Mouse (Mus musculus) forebrain, embryonic 12.5 days (tissue): ENCODE data around the gene Shc2. TPM values are rescaled to one million over a fixed set of nuclear protein-coding genes. Genes with fewer than 3 reads are reported as not detected.

ENCODE experiments used
- ATAC-seq: fragments of 200-750 bp; cut with Nextera tagmentation; 2 replicates; pipeline ENCODE4 v1.8.0; 2017; ENCODE audit warnings: moderate TSS enrichment; ENCODE audit not compliant: low FRiP score
- H3K27ac ChIP-seq: fragments of 300-500 bp; sonication (generic); 2 replicates; pipeline ENCODE4 v1.5.1; 2016; ENCODE audit warnings: mild to moderate bottlenecking
- H3K27me3 ChIP-seq: fragments of 300-500 bp; sonication (generic); 2 replicates; pipeline ENCODE4 v1.6.1; 2016; ENCODE audit warnings: mild to moderate bottlenecking
- H3K36me3 ChIP-seq: fragments of 300-500 bp; sonication (generic); replicated peaks from 2 replicates; pipeline ENCODE4 v1.6.1; 2016; ENCODE audit warnings: mild to moderate bottlenecking
- H3K4me1 ChIP-seq: fragments of 300-500 bp; sonication (generic); 2 replicates; pipeline ENCODE4 v1.6.1; 2016
- H3K4me2 ChIP-seq: fragments of 300-500 bp; sonication (generic); 2 replicates; pipeline ENCODE4 v1.6.1; 2016; ENCODE audit warnings: mild to moderate bottlenecking, moderate library complexity
- H3K4me3 ChIP-seq: fragments of 300-500 bp; sonication (generic); replicated peaks from 2 replicates; pipeline ENCODE4 v1.5.1; 2016; ENCODE audit warnings: mild to moderate bottlenecking
- H3K9ac ChIP-seq: fragments of 300-500 bp; sonication (generic); 2 replicates; pipeline ENCODE4 v1.6.1; 2016; ENCODE audit warnings: mild to moderate bottlenecking
- H3K9me3 ChIP-seq: fragments of 300-500 bp; sonication (generic); 2 replicates; pipeline ENCODE4 v1.6.1; 2016
- WGBS: fragments of 180-500 bp; shearing (Covaris S2); methylation state at CpG from one replicate; pipeline ENCODE4 v1.1.7; 2016; 5-methylcytosine and 5-hydroxymethylcytosine counted together
- polyA plus RNA-seq: library from polyadenylated mRNA; unstranded; fragments of >200 nt; fragmentation: Nextera tagmentation; extraction: Ambion mirVana; gene quantifications from 2 replicates; pipeline ENCODE4 v1.2.1, GENCODE M21; 2016

Gene Shc2
- polyA plus RNA-seq, 1 experiment from 2014 or later = 12.7 TPM

DNA sequence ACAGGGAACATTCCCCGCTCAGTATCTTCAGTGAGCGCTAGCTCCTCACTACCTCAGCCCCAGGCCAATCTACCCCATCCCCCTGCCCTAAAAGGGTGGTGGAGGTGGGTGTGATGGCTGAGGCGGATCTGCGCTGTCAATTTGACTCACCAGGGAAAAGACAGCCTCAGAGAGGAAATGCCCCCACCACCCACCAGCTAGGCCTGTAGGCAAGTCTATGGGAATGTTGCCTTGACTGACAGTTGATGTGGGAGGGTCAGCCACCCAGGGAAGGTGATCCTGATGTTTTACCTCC lies 39.8 kb downstream of the Shc2 start:
- no peaks in the 10 kb centered on the region for H3K36me3 ChIP-seq
- H3K9ac ChIP-seq = no peak overlapping the region
- no peak overlapping the region for H3K4me2 ChIP-seq
- H3K27me3 ChIP-seq = peaks cover 33% of the 10 kb centered on the region
- H3K9me3 ChIP-seq = no peaks in the 10 kb centered on the region
- no peaks in the 10 kb centered on the region for H3K4me1 ChIP-seq
- no peak overlapping the region for H3K27ac ChIP-seq
- H3K4me3 ChIP-seq = no peak overlapping the region
- WGBS = 89% methylated on average over 4 of the region's 4 CpGs
- no peak for ATAC-seq

DNA sequence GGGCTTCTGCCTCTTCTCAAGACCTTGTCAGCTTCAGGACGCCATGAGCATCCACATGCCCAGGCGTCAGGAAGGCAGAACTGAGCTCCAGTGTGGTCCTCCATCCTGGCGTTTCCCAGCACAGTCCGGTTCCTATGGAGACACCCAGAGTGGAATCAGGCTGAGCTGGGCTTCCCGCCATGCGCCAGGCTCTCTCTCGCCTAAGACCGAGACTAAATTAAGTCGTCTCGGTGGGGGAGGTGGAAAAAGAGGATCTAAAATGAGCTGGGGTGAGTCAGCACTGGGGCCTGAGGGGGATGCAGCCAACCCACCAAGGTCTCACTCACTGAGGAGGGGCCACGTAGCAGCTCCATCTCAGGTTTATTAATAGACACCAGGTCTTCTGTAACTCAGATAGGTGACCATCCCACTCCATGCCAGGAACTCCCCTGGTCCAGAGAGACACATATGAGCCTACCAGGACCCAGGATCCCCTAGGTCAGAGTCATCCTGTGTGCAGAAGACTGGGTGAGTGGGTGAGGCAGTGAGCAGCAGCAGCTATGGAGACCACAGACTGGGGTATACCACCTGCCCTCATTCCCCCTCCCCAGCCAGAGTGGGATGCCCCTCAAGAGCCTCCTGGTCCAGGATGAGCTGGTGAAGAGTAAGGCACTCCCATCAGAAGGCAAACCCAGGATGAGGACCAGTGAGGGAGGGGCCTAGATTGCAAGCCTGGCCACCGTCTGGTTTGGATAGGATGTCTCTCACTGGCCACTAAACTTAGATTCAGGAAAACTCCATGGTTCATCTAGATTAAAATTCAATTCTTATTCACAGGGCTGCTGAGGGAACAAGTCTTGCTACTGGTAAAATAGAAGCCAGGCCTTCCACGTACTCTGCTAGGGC lies 40.4 kb downstream of the Shc2 start:
- Histone ChIP-seq H3K4me3 (no peak overlapping the region), H3K9ac (no peak overlapping the region), H3K4me1 (no peaks in the 10 kb centered on the region), H3K36me3 (no peaks in the 10 kb centered on the region), H3K27ac (no peak overlapping the region), H3K27me3 (peaks cover 35% of the 10 kb centered on the region), H3K4me2 (no peak overlapping the region), H3K9me3 (no peaks in the 10 kb centered on the region)
- ATAC-seq = no peak
- WGBS = 31% methylated on average over 13 of the region's 13 CpGs

DNA sequence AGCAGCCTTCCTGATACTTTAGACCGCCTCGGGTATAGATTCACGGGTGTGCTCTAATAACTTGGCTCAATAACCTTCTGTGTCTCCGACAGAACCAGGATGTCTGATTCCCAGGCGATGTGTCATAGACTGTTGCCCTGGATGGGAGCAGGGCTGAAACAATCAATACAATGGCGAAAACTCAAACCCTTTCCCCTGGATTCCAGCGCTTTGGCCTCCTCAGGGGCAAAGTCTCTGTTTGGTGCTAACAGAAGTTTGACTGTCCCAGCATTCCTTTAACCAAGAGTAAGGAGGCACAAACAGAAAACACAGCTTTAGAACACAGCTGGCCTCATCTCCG lies 42.2 kb downstream of the Shc2 start:
- ATAC-seq = peak; percentile 36
- WGBS = 59% methylated on average over 8 of the region's 8 CpGs
- no peaks in the 10 kb centered on the region for H3K36me3 ChIP-seq
- H3K27ac ChIP-seq = no peak overlapping the region
- H3K27me3 ChIP-seq = peaks cover 35% of the 10 kb centered on the region
- H3K4me2 ChIP-seq = no peak overlapping the region
- no peak overlapping the region for H3K4me3 ChIP-seq
- no peaks in the 10 kb centered on the region for H3K4me1 ChIP-seq
- H3K9ac ChIP-seq = no peak overlapping the region
- no peaks in the 10 kb centered on the region for H3K9me3 ChIP-seq

DNA sequence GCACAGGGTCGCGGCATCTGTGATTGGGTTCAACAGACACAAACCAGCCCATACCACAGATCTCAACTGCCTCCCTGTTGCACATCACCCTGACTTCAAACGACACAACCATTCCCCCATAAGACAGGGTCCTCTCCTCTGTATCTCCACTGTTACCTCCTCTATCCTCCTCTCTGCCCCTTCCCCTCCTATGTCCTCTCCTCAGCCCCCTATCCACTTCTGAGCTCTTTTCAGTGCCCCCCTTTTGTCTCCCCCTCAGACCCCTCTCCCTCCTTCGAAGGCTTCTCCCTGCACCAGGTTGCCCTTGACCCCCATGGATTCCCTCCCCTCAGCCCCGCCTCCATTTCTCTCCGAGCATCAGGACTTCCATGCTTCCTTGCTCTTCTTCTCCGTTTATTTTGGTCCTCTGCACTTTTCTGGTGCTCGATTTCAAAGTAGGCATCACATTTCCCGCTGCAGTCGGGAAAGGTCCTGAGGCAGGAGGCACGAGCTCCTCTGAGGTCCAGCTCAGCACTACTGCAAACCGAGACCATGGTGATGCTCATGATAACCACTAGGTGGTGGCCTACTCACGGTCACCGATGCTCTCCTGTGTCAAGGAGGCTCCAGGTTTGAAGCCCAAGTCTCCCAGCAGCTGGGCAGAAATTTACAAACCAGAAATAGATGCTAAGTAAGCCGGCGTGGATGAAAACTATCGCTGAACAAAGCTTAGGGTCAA lies 42.7 kb downstream of the Shc2 start:
- peaks cover 35% of the 10 kb centered on the region for H3K27me3 ChIP-seq
- no peaks in the 10 kb centered on the region for H3K36me3 ChIP-seq
- no peak overlapping the region for H3K27ac ChIP-seq
- peak; percentile 89 for ATAC-seq
- 18% methylated on average over 17 of the region's 17 CpGs for WGBS
- H3K9me3 ChIP-seq = no peaks in the 10 kb centered on the region
- no peak overlapping the region for H3K4me3 ChIP-seq
- H3K4me2 ChIP-seq = 0 out of 2 replicates have a peak overlapping the region, but pooled peaks have one; percentile 21
- no peak overlapping the region; the same call in 1 of the 2 replicates for H3K9ac ChIP-seq
- no peaks in the 10 kb centered on the region for H3K4me1 ChIP-seq

DNA sequence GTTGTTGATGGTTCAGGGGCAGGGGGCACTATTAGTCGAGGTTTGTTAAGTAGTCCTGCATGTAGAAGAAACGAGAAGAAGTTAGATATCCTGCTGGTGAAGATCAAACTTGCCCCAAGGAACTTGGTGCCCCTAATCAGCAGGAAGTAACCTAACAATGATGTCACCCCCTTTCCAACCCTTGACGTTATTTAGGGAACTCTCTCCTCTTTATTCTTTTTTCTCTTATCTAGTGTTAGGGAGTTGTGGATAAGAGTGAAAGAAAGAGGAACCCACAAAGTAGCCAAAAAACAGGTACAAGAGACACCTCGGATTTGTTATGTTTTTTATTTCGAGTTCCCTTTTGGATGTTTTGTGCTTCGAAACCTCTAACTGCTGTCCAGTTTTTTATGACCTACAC lies 43.6 kb downstream of the Shc2 start:
- Histone ChIP-seq H3K9me3 (no peaks in the 10 kb centered on the region), H3K27ac (no peak overlapping the region), H3K36me3 (no peaks in the 10 kb centered on the region), H3K4me1 (no peaks in the 10 kb centered on the region), H3K27me3 (peaks cover 35% of the 10 kb centered on the region), H3K4me2 (no peak overlapping the region), H3K4me3 (no peak overlapping the region), H3K9ac (no peak overlapping the region)
- ATAC-seq = no peak
- 62% methylated on average over 6 of the region's 6 CpGs for WGBS

DNA sequence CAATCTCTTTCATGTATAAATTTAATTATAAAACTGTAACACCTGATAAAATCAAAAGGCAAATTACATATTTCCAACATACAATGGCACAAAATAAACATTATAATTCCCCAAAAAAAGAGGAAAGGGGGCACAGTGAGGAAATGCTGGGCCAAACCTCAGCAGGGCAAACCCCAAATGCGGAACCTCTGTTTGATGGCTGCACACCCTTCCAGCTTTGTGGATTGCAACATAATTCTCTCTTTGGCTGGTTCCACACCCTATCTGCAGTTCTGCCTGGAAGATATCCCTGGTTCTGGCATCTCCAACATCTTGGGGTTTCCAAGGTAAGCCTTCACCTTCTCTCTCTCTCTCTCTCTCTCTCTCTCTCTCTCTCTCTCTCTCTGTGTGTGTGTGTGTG lies 47.0 kb downstream of the Shc2 start:
- Histone ChIP-seq H3K27ac (no peak overlapping the region), H3K4me3 (no peak overlapping the region), H3K4me1 (no peaks in the 10 kb centered on the region), H3K9ac (no peak overlapping the region), H3K4me2 (no peak overlapping the region), H3K27me3 (peaks cover 25% of the 10 kb centered on the region), H3K36me3 (no peaks in the 10 kb centered on the region), H3K9me3 (no peaks in the 10 kb centered on the region)
- 100% methylated on average over 1 of the region's 1 CpGs for WGBS
- ATAC-seq = no peak

DNA sequence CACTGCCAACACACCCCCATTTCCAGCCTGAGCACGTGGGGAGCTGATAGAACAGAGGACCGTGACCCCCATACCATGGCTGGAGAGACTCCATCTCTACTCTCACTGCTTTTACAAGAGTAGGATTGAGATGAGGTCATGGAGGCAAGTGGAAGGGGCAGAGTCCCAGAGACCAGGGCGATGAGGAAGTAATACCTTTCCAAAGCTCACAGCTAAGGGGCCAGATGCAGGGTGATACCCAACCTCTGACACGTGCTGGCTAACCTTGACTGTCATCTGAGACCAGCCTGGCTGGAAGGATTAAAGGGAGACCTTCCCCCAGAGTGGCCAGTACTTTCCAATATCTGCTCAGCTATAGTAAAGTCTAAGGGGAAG lies 50.0 kb downstream of the Shc2 start:
- H3K9ac ChIP-seq = no peak overlapping the region
- no peak overlapping the region for H3K4me2 ChIP-seq
- 71% methylated on average over 4 of the region's 4 CpGs for WGBS
- H3K4me1 ChIP-seq = no peaks in the 10 kb centered on the region
- H3K9me3 ChIP-seq = no peaks in the 10 kb centered on the region
- no peak for ATAC-seq
- no peak overlapping the region for H3K4me3 ChIP-seq
- H3K27ac ChIP-seq = no peak overlapping the region
- H3K36me3 ChIP-seq = no peaks in the 10 kb centered on the region
- H3K27me3 ChIP-seq = peaks cover 7% of the 10 kb centered on the region

DNA sequence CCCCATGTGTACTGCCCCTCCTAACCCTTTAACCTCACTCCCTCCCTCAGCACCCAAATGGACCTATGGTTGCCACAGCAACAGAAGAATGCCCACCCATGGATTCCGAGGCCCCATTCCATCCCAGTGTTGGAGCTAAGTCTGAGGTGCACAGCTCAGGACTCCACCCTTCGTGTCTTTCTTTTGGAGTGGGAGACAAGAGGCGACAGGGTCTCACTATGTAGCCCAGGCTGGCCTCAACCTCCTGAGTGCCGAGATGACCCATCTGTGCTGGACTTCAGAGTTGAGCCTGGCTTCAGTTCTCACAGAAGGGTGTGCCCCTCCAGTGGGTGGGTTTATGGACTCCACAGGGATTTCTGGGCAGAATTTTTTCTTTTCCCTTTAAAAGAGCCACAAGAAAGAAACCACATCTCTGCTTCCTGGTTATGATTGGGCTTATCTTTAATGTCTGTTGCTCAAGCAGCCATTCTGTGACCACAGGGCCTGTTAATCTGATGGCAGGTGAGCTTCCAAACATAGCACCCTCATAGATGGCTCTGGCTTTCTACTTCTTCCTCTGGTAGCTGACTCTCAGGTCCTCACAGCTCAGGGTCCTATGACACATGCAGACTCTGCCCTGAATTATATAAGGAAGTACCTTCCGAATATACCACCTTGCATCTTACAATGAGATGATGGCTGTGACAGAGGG lies 50.5 kb downstream of the Shc2 start, which contains the start of gene Theg:
TSS of gene Theg (minus strand) at position 271 of the 691 bp plus-strand sequence.
- H3K4me1 ChIP-seq = no peaks in the 10 kb centered on the region
- WGBS = 89% methylated on average over 5 of the region's 5 CpGs
- no peak for ATAC-seq
- H3K9ac ChIP-seq = no peak within 1 kb of the TSS
- H3K4me3 ChIP-seq = no peak within 1 kb of the TSS
- no peak within 1 kb of the TSS for H3K27ac ChIP-seq
- no peaks in the 10 kb centered on the region for H3K36me3 ChIP-seq
- H3K9me3 ChIP-seq = no peaks in the 10 kb centered on the region
- peaks cover 6% of the 10 kb centered on the region for H3K27me3 ChIP-seq
- H3K4me2 ChIP-seq = no peak within 1 kb of the TSS

DNA sequence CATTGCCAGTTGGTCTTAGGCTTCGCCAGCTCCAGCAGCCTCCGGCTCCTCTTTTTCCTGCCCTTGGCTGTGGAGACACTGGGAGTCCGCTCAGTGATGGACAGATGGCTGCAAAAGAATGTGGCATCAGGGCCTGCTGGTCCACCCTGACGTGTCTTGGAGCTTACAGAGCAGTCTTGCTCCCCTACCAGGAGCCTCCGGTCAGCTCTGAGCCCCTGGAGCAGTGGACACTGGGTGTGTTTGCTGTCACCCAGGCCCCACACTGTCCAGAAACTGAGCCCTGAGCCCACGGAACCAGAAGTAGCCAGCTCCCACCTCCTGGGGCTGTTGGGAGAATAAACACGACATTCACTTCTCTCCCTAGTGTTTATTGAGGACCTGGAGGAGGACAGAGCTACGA lies 51.5 kb downstream of the Shc2 start:
- H3K9me3 ChIP-seq = no peaks in the 10 kb centered on the region

DNA sequence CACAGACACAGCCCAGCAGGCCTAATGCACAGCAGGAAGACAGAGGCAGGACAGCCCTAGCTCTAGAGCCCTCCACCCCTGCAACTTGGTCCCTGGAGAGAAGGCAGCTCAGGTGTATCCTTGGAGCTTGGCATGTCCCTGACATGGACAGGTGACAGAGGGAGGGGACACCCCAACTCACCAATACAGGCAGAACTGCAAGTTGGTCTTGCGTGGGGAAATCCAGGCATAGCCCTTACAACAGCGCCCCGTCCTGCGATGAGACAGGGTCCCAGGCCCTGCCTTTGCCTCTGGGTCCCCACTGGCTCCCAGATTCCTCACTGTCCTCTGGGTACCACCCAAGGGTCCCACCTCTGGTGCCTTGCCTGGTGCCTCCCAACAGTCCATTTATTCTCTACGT lies 52.0 kb downstream of the Shc2 start:
- Histone ChIP-seq H3K9ac (no peak overlapping the region), H3K9me3 (no peaks in the 10 kb centered on the region), H3K4me1 (no peaks in the 10 kb centered on the region), H3K4me3 (no peak overlapping the region), H3K27ac (no peak overlapping the region), H3K27me3 (peaks cover 6% of the 10 kb centered on the region), H3K36me3 (no peaks in the 10 kb centered on the region), H3K4me2 (no peak overlapping the region)
- no peak for ATAC-seq
- WGBS = 90% methylated on average over 5 of the region's 5 CpGs

More for the DNA sequence above, 51.5 kb downstream of the Shc2 start:
- H3K4me1 ChIP-seq = no peaks in the 10 kb centered on the region
- H3K36me3 ChIP-seq = no peaks in the 10 kb centered on the region
- ATAC-seq = no peak
- no peak overlapping the region for H3K4me3 ChIP-seq
- no peak overlapping the region for H3K4me2 ChIP-seq
- 88% methylated on average over 8 of the region's 8 CpGs for WGBS
- no peak overlapping the region for H3K9ac ChIP-seq
- peaks cover 6% of the 10 kb centered on the region for H3K27me3 ChIP-seq
- H3K27ac ChIP-seq = no peak overlapping the region

DNA sequence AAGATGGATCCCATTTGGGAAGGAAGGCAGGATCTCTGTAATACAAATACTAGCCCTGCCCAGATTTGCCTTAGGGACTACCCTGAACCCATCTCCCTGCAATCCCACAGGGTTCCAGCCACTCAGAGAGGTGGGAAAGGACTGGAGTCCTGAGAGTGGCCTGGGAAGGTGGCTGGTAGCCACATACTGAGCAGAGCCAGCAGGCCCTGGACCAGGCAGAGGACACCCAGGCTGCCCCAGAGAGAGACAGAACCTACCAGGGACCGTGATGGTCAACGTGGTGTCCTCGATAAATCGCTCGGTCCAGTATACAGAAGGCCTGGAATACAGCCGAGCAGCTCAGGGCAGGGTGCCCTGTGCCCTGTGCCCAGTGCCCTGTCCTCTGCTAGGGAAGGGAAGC lies 52.6 kb downstream of the Shc2 start:
- no peak overlapping the region for H3K27ac ChIP-seq
- no peak overlapping the region for H3K4me2 ChIP-seq
- WGBS = 97% methylated on average over 6 of the region's 6 CpGs
- H3K4me1 ChIP-seq = no peaks in the 10 kb centered on the region
- no peak overlapping the region for H3K9ac ChIP-seq
- no peak overlapping the region for H3K4me3 ChIP-seq
- H3K27me3 ChIP-seq = peaks cover 6% of the 10 kb centered on the region
- no peak for ATAC-seq
- no peaks in the 10 kb centered on the region for H3K36me3 ChIP-seq
- H3K9me3 ChIP-seq = no peaks in the 10 kb centered on the region

DNA sequence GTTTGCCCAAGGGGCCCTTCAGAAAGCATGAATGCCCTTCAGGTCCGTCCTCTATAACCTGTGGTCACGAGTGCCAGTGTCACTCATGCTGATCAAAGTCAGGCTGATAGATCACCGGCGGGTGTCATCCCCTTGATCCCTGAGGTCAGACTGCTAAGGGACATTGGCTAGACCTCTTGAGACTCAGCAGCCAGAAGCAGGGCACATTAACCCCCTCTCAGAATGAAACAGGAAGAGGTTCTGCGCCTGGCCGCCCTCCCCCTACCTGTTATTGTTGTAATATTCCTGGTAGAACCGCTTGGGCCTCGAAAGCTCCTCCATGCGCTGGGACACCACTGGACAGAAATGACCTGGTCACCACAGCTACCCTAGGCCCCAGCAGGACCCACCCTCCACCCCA lies 53.3 kb downstream of the Shc2 start:
- Histone ChIP-seq H3K27me3 (peaks cover 12% of the 10 kb centered on the region), H3K4me2 (no peak overlapping the region), H3K27ac (no peak overlapping the region), H3K9me3 (no peaks in the 10 kb centered on the region), H3K9ac (no peak overlapping the region), H3K4me3 (no peak overlapping the region), H3K4me1 (no peaks in the 10 kb centered on the region), H3K36me3 (no peaks in the 10 kb centered on the region)
- ATAC-seq = no peak
- 83% methylated on average over 9 of the region's 9 CpGs for WGBS
